Mouse (Mus musculus) heart, postnatal 36 days (tissue): ENCODE data around the gene Gm20888. TPM values are rescaled to one million over a fixed set of nuclear protein-coding genes. Genes with fewer than 3 reads are reported as not detected.
"Not testable (repeated sequence)": the region's sequence is repeated elsewhere in the genome, so short reads cannot be mapped to it uniquely, and the experiment has no call there.

Source experiments
- DNase-seq, 2 experiments: peaks; one replicate each; pipeline ENCODE4 v3.0.0; 2021 to 2022
- intact Hi-C: fragments of 180-260 bp; cut with DNase I; formaldehyde crosslinking; loops from one replicate; pipeline ENCODE4 v1.15.1; 2025
- total RNA-seq, 2 experiments: library from RNA; stranded (reverse); gene quantifications; 2 replicates each; pipeline ENCODE4 v1.2.3; 2021

The Gm20888 gene
- not detected for total RNA-seq

DNA sequence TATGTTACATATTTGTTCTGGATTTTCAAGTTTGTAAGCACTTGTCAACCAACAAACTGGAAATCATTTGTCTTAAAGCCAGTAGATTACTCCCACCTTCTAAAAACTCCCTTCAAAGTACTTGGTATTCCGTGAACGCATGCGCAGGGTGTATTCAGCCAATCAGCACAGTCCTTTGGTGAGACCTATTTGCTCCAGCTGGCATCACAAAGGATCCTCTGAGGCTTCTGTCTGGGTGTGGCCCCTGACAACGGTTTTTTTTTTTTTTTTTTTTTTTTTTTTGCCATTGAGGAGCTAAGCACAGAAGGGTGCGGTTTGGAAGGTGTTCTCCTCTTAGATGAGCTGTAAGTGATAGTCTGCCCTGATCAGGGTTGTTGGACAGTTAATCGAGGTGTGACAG, at the start of gene Gm20888:
Gene Gm20888, plus strand, starts transcription at position 301 of the 400 bp plus-strand sequence.
- intact Hi-C loops, DNase-seq: not testable (repeated sequence)

Other genes starting within 250 kb of the Gm20888 start
- not detected for gene Gm21118, start 168.2 kb upstream of the Gm20888 start, total RNA-seq
- gene Gm29423, start 138.6 kb upstream of the Gm20888 start, total RNA-seq = not detected
- not detected for gene Gm29644, start 138.5 kb upstream of the Gm20888 start, total RNA-seq